Mouse (Mus musculus): ENCODE results near the gene Aktip. TPM values are rescaled to one million over a fixed set of nuclear protein-coding genes. Genes with fewer than 3 reads are reported as not detected.

Gene Aktip
- polyA plus RNA-seq, 1 experiment from 2014 or later, result 7.6 TPM

- no peaks in the 10 kb centered on the region for H3K36me3 ChIP-seq
- 70% methylated on average over 7 of the region's 7 CpGs for WGBS (ENCODE audit: insufficient replicate concordance)
- no peak overlapping the region for H3K27ac ChIP-seq
- peaks cover 3% of the 10 kb centered on the region; the same call in 1 of the 2 replicates for H3K9me3 ChIP-seq (replicated peaks)
- DNase-seq, result no peak
- ATAC-seq (ENCODE audit: low read depth), result no peak
- no peaks in the 10 kb centered on the region for H3K27me3 ChIP-seq
- H3K4me2 ChIP-seq, result no peak overlapping the region
- no peak overlapping the region for H3K9ac ChIP-seq
- no peaks in the 10 kb centered on the region for H3K4me1 ChIP-seq (replicated peaks)
- H3K4me3 ChIP-seq (replicated peaks), result no peak overlapping the region
Observed at GRCm38 (mm10) chr8:91151531-91151930, 48.2 kb downstream of the Aktip start.

DNA sequence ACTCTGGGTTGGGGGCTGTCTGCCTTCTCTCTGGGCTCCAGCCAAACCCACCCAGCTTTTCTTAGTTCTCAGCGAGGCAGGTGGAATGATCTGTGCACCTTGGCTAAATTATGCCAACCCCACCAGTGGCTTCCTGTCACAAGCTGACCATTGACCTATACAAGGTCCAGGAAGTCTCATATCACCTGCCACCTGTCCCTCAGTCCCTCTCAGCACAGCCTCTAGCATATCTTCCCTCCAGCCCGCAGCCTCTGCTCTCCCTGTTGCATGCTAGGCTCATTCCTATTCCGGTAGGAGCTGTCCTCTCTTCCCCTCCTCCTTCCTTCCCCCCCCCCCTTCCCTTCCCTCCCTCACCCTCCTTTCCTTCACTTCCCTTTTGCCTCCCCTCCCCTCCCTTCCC is 50.5 kb downstream of the Aktip start:
- Histone ChIP-seq H3K4me1 (replicated peaks) (no peaks in the 10 kb centered on the region), H3K4me3 (replicated peaks) (no peak overlapping the region), H3K9ac (no peak overlapping the region), H3K36me3 (no peaks in the 10 kb centered on the region), H3K4me2 (no peak overlapping the region), H3K27ac (no peak overlapping the region), H3K27me3 (no peaks in the 10 kb centered on the region), H3K9me3 (replicated peaks) (no peaks in the 10 kb centered on the region)
- ATAC-seq (ENCODE audit: low read depth) (no peak), DNase-seq (no peak)
- 49% methylated on average over 3 of the region's 3 CpGs for WGBS (ENCODE audit: insufficient replicate concordance)

DNA sequence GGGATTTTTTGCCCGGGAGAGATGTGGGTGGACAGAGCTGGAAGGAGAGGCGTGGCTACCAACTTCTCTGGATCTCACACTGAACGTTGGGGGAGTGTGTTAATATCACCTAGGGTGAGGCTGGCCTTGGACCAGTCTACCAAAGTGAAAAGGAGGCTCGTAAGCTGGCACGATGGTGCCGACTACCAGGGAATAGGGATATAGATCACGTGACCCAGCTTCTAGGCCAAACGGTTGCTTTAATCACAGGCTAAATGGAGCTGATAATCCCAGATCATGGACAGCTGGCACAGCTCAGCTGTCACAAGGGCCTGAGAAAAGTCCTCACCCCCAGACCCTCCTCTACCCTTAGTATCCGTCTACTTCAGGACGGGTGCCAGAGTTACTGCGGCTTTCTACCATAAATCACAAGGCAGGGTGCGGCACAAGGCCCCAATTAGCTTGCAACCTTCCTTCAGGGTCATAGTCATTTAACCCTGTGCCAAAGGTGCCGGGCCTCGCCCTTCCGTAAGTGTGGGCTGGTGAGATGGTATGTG is 51.1 kb downstream of the Aktip start:
- Histone ChIP-seq H3K27ac (no peak overlapping the region), H3K4me3 (replicated peaks) (no peak overlapping the region), H3K4me2 (no peak overlapping the region), H3K9ac (no peak overlapping the region), H3K9me3 (replicated peaks) (no peaks in the 10 kb centered on the region), H3K36me3 (no peaks in the 10 kb centered on the region), H3K27me3 (no peaks in the 10 kb centered on the region), H3K4me1 (replicated peaks) (no peaks in the 10 kb centered on the region)
- ATAC-seq (ENCODE audit: low read depth) (no peak), DNase-seq (no peak)
- 74% methylated on average over 15 of the region's 15 CpGs for WGBS (ENCODE audit: insufficient replicate concordance)

- peak overlapping the region; percentile 29; the same call in 1 of the 2 replicates for H3K4me2 ChIP-seq
Observed at GRCm38 (mm10) chr8:91147715-91148114, 52.1 kb downstream of the Aktip start.

DNA sequence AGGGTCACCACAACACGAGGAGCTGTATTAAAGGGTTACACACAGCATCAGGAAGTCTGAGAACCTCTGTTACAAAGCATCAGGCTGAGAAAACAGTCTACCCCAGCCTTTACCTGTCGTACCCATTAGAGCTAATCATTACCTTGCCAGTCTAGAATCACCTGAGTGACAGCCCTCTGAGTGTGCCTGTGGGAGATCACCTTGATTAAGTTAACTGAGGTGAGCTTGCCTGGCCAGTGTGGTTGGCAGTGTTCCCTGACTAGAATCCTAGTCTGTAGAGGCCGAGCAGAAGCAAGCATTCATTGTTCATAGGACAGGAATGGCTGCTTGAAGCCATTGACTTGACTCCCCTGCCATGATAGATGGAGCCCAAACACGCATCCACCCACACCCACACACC is 58.9 kb downstream of the Aktip start:
- DNase-seq (no peak), ATAC-seq (ENCODE audit: low read depth) (no peak)
- Histone ChIP-seq H3K27ac (no peak overlapping the region), H3K4me3 (replicated peaks) (no peak overlapping the region), H3K4me2 (no peak overlapping the region), H3K4me1 (replicated peaks) (no peaks in the 10 kb centered on the region), H3K9ac (no peak overlapping the region), H3K36me3 (no peaks in the 10 kb centered on the region), H3K9me3 (replicated peaks) (no peaks in the 10 kb centered on the region), H3K27me3 (no peaks in the 10 kb centered on the region)
- WGBS (ENCODE audit: insufficient replicate concordance), result 56% methylated on average over 4 of the region's 4 CpGs

More at GRCm38 (mm10) chr8:91147715-91148114, 52.1 kb downstream of the Aktip start:
- no peaks in the 10 kb centered on the region for H3K4me1 ChIP-seq (replicated peaks)
- no peaks in the 10 kb centered on the region for H3K9me3 ChIP-seq (replicated peaks)
- H3K27ac ChIP-seq, result no peak overlapping the region
- no peak for ATAC-seq (ENCODE audit: low read depth)
- no peak overlapping the region for H3K9ac ChIP-seq
- no peaks in the 10 kb centered on the region for H3K36me3 ChIP-seq
- H3K27me3 ChIP-seq, result no peaks in the 10 kb centered on the region
- H3K4me3 ChIP-seq (replicated peaks), result no peak overlapping the region
- no peak for DNase-seq
- 7% methylated on average over 6 of the region's 6 CpGs for WGBS (ENCODE audit: insufficient replicate concordance)

DNA sequence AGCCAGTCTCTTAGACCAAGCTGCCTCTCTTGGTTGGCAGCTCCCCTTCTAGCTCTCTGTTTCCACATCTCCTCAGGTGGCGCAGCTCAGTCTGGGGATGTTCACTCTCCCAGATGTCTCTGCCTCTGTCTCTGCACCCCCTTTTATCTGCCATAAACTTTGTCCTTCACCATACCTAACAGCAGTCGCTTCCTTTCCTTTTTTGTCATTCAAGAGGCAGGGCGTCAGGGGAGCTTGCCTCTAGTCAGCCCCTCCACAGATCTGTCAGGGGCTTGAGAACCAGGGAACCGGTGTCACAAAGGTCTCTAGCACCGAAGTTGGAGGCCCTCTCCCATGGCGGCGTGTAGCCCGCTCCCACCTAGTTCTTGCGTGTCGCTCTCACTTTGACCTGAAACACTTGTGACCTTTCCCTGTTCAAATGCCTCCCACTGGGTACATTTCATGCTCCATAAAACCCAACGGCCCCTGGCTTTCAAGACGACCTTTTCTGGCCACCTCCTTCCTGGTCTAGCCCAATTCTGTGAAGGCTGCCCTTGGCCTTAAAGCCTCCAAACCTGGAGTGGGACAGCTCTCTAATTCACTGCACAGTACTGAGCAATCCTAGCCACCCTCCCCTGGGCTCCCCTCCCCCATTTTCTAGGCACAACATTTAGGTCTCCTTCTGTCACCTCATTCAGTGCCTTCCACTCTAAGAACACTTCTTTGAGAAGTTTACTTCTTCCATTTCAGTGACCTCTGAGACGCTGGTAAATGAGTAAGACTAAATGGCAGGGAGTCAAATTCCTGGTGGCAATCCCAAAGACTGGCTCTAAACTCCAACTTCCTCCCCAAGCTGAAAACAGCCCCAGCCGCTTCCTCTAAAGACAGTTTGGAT is 64.2 kb downstream of the Aktip start:
- Histone ChIP-seq H3K9ac (no peak overlapping the region), H3K9me3 (replicated peaks) (no peaks in the 10 kb centered on the region), H3K4me3 (replicated peaks) (no peak overlapping the region), H3K4me2 (no peak overlapping the region), H3K36me3 (no peaks in the 10 kb centered on the region), H3K4me1 (replicated peaks) (peaks cover 20% of the 10 kb centered on the region), H3K27ac (no peak overlapping the region), H3K27me3 (no peaks in the 10 kb centered on the region)
- WGBS (ENCODE audit: insufficient replicate concordance), result 70% methylated on average over 14 of the region's 14 CpGs
- DNase-seq (no peak), ATAC-seq (ENCODE audit: low read depth) (no peak)

DNA sequence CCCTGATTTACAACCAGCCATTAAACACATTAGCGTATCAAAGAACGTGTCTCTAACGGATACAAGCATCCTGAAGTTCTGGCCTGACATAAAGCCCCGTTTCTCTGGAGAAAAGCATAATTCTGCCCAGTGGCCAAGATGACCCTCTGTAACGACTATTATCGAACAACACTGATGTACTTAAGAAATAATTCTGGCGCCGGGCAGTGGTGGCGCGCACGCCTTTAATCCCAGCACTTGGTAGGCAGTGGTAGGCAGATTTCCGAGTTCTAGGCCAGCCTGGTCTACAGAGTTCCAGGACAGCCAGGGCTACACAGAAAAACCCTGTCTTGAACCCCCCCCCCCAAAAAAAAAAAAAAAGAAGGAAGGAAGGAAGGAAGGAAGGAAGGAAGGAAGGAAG is 65.1 kb downstream of the Aktip start:
- Histone ChIP-seq H3K9ac (no peak overlapping the region), H3K4me1 (replicated peaks) (peaks cover 20% of the 10 kb centered on the region), H3K27me3 (no peaks in the 10 kb centered on the region), H3K4me2 (peak overlapping the region; percentile 91), H3K4me3 (replicated peaks) (peak overlapping the region; percentile 86), H3K9me3 (replicated peaks) (no peaks in the 10 kb centered on the region), H3K27ac (no peak overlapping the region), H3K36me3 (no peaks in the 10 kb centered on the region)
- ATAC-seq (ENCODE audit: low read depth) (no peak), DNase-seq (no peak)
- WGBS (ENCODE audit: insufficient replicate concordance), result 68% methylated on average over 12 of the region's 12 CpGs

DNA sequence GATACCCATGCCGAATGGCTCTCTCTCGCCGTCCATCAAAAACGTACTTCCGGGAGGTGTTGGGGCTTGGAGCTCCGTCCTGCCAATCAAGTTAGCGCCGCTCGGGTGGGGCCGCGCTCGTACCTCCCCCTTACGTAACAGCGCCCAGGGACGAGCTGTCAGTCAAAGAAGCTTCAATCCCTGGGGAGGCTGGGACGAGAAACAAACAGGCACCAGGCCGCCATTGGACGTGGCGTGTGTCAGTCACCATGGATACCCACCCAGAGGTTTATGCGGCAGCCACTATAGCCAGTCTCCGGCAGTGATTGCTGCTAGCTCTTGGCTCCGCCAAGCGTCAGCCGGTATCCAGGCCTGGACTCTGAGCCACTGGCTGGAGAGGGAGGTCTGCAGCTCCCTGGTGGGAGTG is 65.7 kb downstream of the Aktip start:
- H3K4me3 ChIP-seq (replicated peaks), result peak overlapping the region; percentile 86
- H3K4me1 ChIP-seq (replicated peaks), result peaks cover 20% of the 10 kb centered on the region
- 0% methylated on average over 24 of the region's 24 CpGs for WGBS (ENCODE audit: insufficient replicate concordance)
- H3K27me3 ChIP-seq, result no peaks in the 10 kb centered on the region
- peak; percentile 98 for DNase-seq
- H3K36me3 ChIP-seq, result no peaks in the 10 kb centered on the region
- H3K27ac ChIP-seq, result no peak overlapping the region
- H3K9me3 ChIP-seq (replicated peaks), result no peaks in the 10 kb centered on the region
- H3K9ac ChIP-seq, result peak overlapping the region; percentile 52
- H3K4me2 ChIP-seq, result peak overlapping the region; percentile 91
- ATAC-seq (ENCODE audit: low read depth), result peak; percentile 99

DNA sequence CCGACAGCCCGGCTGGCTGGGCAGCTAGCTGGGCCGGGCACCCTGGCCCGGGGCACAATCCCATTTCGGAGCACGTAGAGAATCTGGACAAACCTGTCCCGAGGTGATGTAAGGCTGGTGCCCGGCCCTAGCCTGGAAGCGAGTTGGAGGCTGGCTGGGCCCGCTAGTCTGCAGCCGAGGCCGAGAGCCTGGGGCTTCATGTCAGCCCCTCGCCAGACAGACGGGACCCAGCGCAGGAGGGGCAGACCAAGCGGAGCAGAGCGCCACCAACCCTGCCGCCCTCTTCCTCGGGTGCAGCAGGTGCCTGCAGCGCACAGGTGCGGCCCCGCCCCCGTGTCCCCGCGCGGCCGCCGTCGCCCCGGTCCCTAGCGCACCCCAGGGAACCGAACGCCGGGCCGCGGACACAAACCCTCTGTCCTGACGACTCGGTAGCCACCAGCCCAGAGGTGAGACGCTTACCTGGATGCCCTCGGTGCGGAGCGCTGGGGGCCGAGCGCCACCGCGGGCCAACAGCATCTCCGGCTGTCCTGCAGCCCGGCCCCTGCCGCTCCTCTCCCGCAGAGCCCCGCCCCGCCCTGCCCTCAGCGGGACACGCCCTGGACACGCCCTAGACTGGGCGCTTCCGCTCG is 66.2 kb downstream of the Aktip start:
- Histone ChIP-seq H3K27ac (no peak overlapping the region; the same call in 1 of the 2 replicates), H3K9me3 (replicated peaks) (no peaks in the 10 kb centered on the region), H3K27me3 (no peaks in the 10 kb centered on the region), H3K4me3 (replicated peaks) (peak overlapping the region; percentile 86), H3K4me2 (peak overlapping the region; percentile 91), H3K4me1 (replicated peaks) (peaks cover 20% of the 10 kb centered on the region), H3K36me3 (no peaks in the 10 kb centered on the region), H3K9ac (peak overlapping the region; percentile 77)
- ATAC-seq (ENCODE audit: low read depth), result peak; percentile 61
- DNase-seq, result no peak
- under 1% methylated on average over 58 of the region's 58 CpGs for WGBS (ENCODE audit: insufficient replicate concordance)

GRCm38 (mm10) chr8:91132731-91133130 is 67.0 kb downstream of the Aktip start:
- DNase-seq (no peak), ATAC-seq (ENCODE audit: low read depth) (no peak)
- H3K4me2 ChIP-seq, result peak overlapping the region; percentile 91
- H3K9ac ChIP-seq, result peak overlapping the region; percentile 77; the same call in 1 of the 2 replicates
- H3K9me3 ChIP-seq (replicated peaks), result no peaks in the 10 kb centered on the region
- no peak overlapping the region for H3K27ac ChIP-seq
- H3K4me1 ChIP-seq (replicated peaks), result peaks cover 20% of the 10 kb centered on the region
- H3K4me3 ChIP-seq (replicated peaks), result peak overlapping the region; percentile 86
- 67% methylated on average over 4 of the region's 4 CpGs for WGBS (ENCODE audit: insufficient replicate concordance)
- no peaks in the 10 kb centered on the region for H3K27me3 ChIP-seq
- no peaks in the 10 kb centered on the region for H3K36me3 ChIP-seq

- Histone ChIP-seq H3K4me2 (no peak overlapping the region), H3K36me3 (peaks cover 39% of the 10 kb centered on the region), H3K27me3 (no peaks in the 10 kb centered on the region), H3K4me1 (replicated peaks) (no peaks in the 10 kb centered on the region), H3K27ac (no peak overlapping the region), H3K9ac (no peak overlapping the region), H3K9me3 (replicated peaks) (no peaks in the 10 kb centered on the region), H3K4me3 (replicated peaks) (no peak overlapping the region)
- WGBS (ENCODE audit: insufficient replicate concordance), result 82% methylated on average over 8 of the region's 8 CpGs
- no peak for DNase-seq
- no peak for ATAC-seq (ENCODE audit: low read depth)
Observed at GRCm38 (mm10) chr8:91126786-91127185, 73.0 kb downstream of the Aktip start.

Data from liver, embryonic 13.5 days (tissue).